Mouse (Mus musculus) bone marrow macrophage, adult 2 months (primary cell): Measurements from ENCODE around the gene Iqschfp.

Source experiments
- CTCF ChIP-seq: IDR thresholded peaks from 2 replicates; pipeline ENCODE4 v1.5.1; 2012; ENCODE audit warnings: low read depth, mild to moderate bottlenecking, low read length, moderate library complexity
- POLR2A ChIP-seq: IDR thresholded peaks from 2 replicates; pipeline ENCODE4 v1.6.1; 2012; ENCODE audit warnings: mild to moderate bottlenecking, low read depth, low read length, borderline replicate concordance

GRCm38 (mm10) chr3:68493586-68494295, 601.7 kb downstream of the Iqschfp start:
- TF ChIP-seq CTCF (no peak), POLR2A (no peak)
